7 mouse cellular contexts compared by ENCODE assay signal in genomic region chr2:155729158-155729645, GRCm38 (mm10). TPM values are rescaled to one million over a fixed set of nuclear protein-coding genes. Genes with fewer than 3 reads are reported as not detected.
DNase-seq lines count a peak whose midpoint lies in the region; ATAC-seq and TF ChIP-seq lines count a peak whose summit lies in the region.

Edem2 (minus strand) TSS chr2:155729475.

- WGBS in embryonic facial prominence, embryonic 10.5 days: under 1% methylated on average over 33 of the region's 33 CpGs
- under 1% methylated on average over 33 of the region's 33 CpGs for WGBS in intestine, postnatal 0 days
- under 1% methylated on average over 33 of the region's 33 CpGs for WGBS in midbrain, embryonic 12.5 days
- WGBS in small intestine, adult 2 months: under 1% methylated on average over 33 of the region's 33 CpGs

- intact Hi-C loops in left cerebral cortex, postnatal 4 days (cut with DNase I): no loop called here

- H3K9ac ChIP-seq in intestine, postnatal 0 days (ENCODE audit: low read depth, low read length): peak within 1 kb of the TSS; percentile 67
- H3K9ac ChIP-seq in midbrain, embryonic 12.5 days (replicated peaks): peak within 1 kb of the TSS; percentile 87

- no peaks in the 10 kb centered on the region for H3K9me3 ChIP-seq in embryonic facial prominence, embryonic 10.5 days
- H3K9me3 ChIP-seq in intestine, postnatal 0 days (ENCODE audit: control insufficient read depth): no peaks in the 10 kb centered on the region
- H3K9me3 ChIP-seq in midbrain, embryonic 12.5 days: no peaks in the 10 kb centered on the region

- TF ChIP-seq CTCF in intestine, postnatal 0 days (IDR thresholded peaks at IDR 0.05; ENCODE audit: low read depth): no peak
- TF ChIP-seq CTCF in small intestine, adult 2 months (IDR thresholded peaks at IDR 0.05; ENCODE audit: extremely low read depth, insufficient read length, insufficient replicate concordance, low read depth, low read length): no peak

- H3K4me3 ChIP-seq in embryonic facial prominence, embryonic 10.5 days: peak within 1 kb of the TSS; percentile 82
- peak within 1 kb of the TSS; percentile 63 for H3K4me3 ChIP-seq in intestine, postnatal 0 days (ENCODE audit: low read depth, low read length)
- H3K4me3 ChIP-seq in midbrain, embryonic 12.5 days: peak within 1 kb of the TSS; percentile 80
- H3K4me3 ChIP-seq in small intestine, adult 2 months (ENCODE audit: low read depth, low read length): peak within 1 kb of the TSS; percentile 92

- H3K27me3 ChIP-seq in embryonic facial prominence, embryonic 10.5 days (replicated peaks; ENCODE audit: low read depth, poor library complexity, severe bottlenecking): no peaks in the 10 kb centered on the region
- H3K27me3 ChIP-seq in intestine, postnatal 0 days (replicated peaks; ENCODE audit: control insufficient read depth, insufficient read depth, low read length): no peaks in the 10 kb centered on the region
- no peaks in the 10 kb centered on the region; the same call in 1 of the 2 replicates for H3K27me3 ChIP-seq in midbrain, embryonic 12.5 days
- no peaks in the 10 kb centered on the region for H3K27me3 ChIP-seq in small intestine, adult 2 months (ENCODE audit: control insufficient read depth, insufficient read depth, low read length)

- peak within 1 kb of the TSS; percentile 61 for H3K27ac ChIP-seq in embryonic facial prominence, embryonic 10.5 days (replicated peaks)
- H3K27ac ChIP-seq in intestine, postnatal 0 days (ENCODE audit: low read depth, low read length): peak within 1 kb of the TSS; percentile 10; the same call in 1 of the 2 replicates
- H3K27ac ChIP-seq in midbrain, embryonic 12.5 days (replicated peaks): peak within 1 kb of the TSS; percentile 50
- peak within 1 kb of the TSS; percentile 5 for H3K27ac ChIP-seq in small intestine, adult 2 months (ENCODE audit: insufficient read depth, low read depth, low read length)

- DNase-seq in adrenal gland, postnatal 10 days: peak; percentile 94
- DNase-seq in embryonic facial prominence, embryonic 10.5 days (ENCODE audit: low spot score): peak; percentile 89
- DNase-seq in gonadal fat pad, adult 2 months (ENCODE audit: low read depth): peak; percentile 51
- DNase-seq in left cerebral cortex, postnatal 4 days: peak; percentile 91

- H3K4me1 ChIP-seq in embryonic facial prominence, embryonic 10.5 days: peaks cover 8% of the 10 kb centered on the region
- H3K4me1 ChIP-seq in intestine, postnatal 0 days (replicated peaks; ENCODE audit: control insufficient read depth, insufficient read depth, low read length): 0 out of 2 replicates have a peak, but pooled peaks cover 4% of the 10 kb centered on the region
- H3K4me1 ChIP-seq in midbrain, embryonic 12.5 days: peaks cover 12% of the 10 kb centered on the region
- H3K4me1 ChIP-seq in small intestine, adult 2 months (ENCODE audit: control insufficient read depth, insufficient read depth, insufficient read length, low read length): no peaks in the 10 kb centered on the region

- TF ChIP-seq POLR2A in small intestine, adult 2 months (IDR thresholded peaks at IDR 0.05; ENCODE audit: low read depth, low read length): peak; percentile 83

- ATAC-seq in intestine, postnatal 0 days: peak; percentile 89
- ATAC-seq in midbrain, embryonic 12.5 days (ENCODE audit: low FRiP score, low read depth): peak; percentile 98

- H3K4me2 ChIP-seq in intestine, postnatal 0 days (replicated peaks; ENCODE audit: low read depth): peak within 1 kb of the TSS; percentile 88
- peak within 1 kb of the TSS; percentile 95 for H3K4me2 ChIP-seq in midbrain, embryonic 12.5 days (replicated peaks)

- H3K36me3 ChIP-seq in embryonic facial prominence, embryonic 10.5 days (replicated peaks): no peaks in the 10 kb centered on the region
- H3K36me3 ChIP-seq in intestine, postnatal 0 days (ENCODE audit: control insufficient read depth, insufficient read depth): peaks cover 13% of the 10 kb centered on the region; the same call in 1 of the 2 replicates
- peaks cover 11% of the 10 kb centered on the region; the same call in 1 of the 2 replicates for H3K36me3 ChIP-seq in midbrain, embryonic 12.5 days
- peaks cover 7% of the 10 kb centered on the region; the same call in 1 of the 2 replicates for H3K36me3 ChIP-seq in small intestine, adult 2 months (ENCODE audit: control insufficient read depth, insufficient read depth, low read length)

RNA-seq across cellular contexts. Expression of gene Edem2, which starts in this region (rescaled TPM):
- total RNA-seq in adrenal gland, postnatal 10 days (2021): 10 to 100 TPM; 32.0 to 39.6 TPM
- 27.0 and 28.6 TPM in 2 replicates for polyA plus RNA-seq in embryonic facial prominence, embryonic 10.5 days (2016; fragmentation: Nextera tagmentation; extraction: Ambion mirVana)
- 55.9 and 67.9 TPM in 2 replicates for polyA plus RNA-seq in gonadal fat pad, adult 2 months (2012; rRNA removed)
- polyA plus RNA-seq in intestine, postnatal 0 days (2015; fragmentation: Nextera tagmentation; extraction: Ambion mirVana): 60.0 and 61.6 TPM in 2 replicates
- total RNA-seq in left cerebral cortex, postnatal 4 days (2021): 10 to 100 TPM; 27.9 to 28.7 TPM
- polyA plus RNA-seq in midbrain, embryonic 12.5 days (2016; fragmentation: Nextera tagmentation; extraction: Ambion mirVana): 37.1 and 37.6 TPM in 2 replicates
- polyA plus RNA-seq in small intestine, adult 2 months (2012; rRNA removed): 60.3 and 96.4 TPM in 2 replicates

Comparison
In these comparisons a context has a peak if more than half of its experiments do, and no peak if none do; other contexts are left out.
1. Peak in every context shown above with its lines: DNase-seq, ATAC-seq, H3K4me3 ChIP-seq and H3K27ac ChIP-seq.
2. H3K27ac ChIP-seq: peak in every context shown above with its lines; median percentile 61 in embryonic facial prominence, embryonic 10.5 days; 50 in midbrain, embryonic 12.5 days; 10 in intestine, postnatal 0 days; 5 in small intestine, adult 2 months.